Comparison of ENCODE assay signal across 16 mouse cellular contexts in the genomic region with DNA sequence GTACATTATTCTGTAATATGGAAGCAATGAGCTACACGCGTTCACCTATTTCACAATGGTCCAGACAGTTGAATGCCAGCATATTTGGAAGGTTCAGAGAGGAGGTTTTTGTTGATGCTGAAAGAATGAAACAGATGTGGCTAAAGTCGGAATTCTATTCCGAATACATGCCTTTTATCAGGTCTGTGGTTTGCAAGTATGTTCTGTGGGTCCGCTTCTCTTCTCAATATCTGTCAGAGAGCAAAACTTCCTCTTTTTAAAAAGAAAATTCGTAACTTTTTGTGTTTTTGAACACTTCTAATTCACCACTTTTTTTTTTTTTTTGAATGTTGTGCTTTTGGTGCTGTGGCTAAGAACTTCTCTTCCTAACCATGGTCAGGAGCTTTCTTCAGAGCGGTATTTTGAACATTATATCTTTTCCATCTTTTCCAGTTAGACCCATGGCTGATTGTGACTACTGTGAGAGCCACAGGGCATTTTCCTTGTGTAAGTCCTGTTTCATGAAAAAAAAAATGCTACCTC.
"Had no signal": no experiment of that assay in that cellular context is flagged by ENCODE, and none has a peak within 500 bp of the region (broad histone marks: within the 10 kb centered on the region; RNA-seq: fewer than 3 reads in every experiment).

No protein-coding gene starts in this region.

- DNase-seq: kidney, adult 2 months; kidney, postnatal 25 days; liver; lung, adult 2 months; lung, postnatal 36 days; midbrain, embryonic 14.5 days; right cerebral cortex, adult 18-20 months; thymus, adult 18-20 months; thymus, postnatal 14 days had no signal

- H3K4me2 ChIP-seq: kidney, embryonic 15.5 days; limb, embryonic 12.5 days; liver, embryonic 15.5 days; neural tube, embryonic 15.5 days had no signal

- H3K27ac ChIP-seq: kidney, embryonic 15.5 days; limb, embryonic 12.5 days; liver, embryonic 15.5 days; neural tube, embryonic 15.5 days; stomach, postnatal 0 days had no signal

- ATAC-seq: lung, postnatal 0 days had no signal

- H3K27me3 ChIP-seq: kidney, embryonic 15.5 days; limb, embryonic 12.5 days; neural tube, embryonic 15.5 days had no signal

- H3K4me1 ChIP-seq: kidney, embryonic 15.5 days; liver, embryonic 15.5 days; neural tube, embryonic 15.5 days had no signal

- H3K9ac ChIP-seq: kidney, embryonic 15.5 days; limb, embryonic 12.5 days; liver, embryonic 15.5 days; neural tube, embryonic 15.5 days had no signal

- H3K4me3 ChIP-seq: kidney, embryonic 15.5 days; limb, embryonic 12.5 days; liver, embryonic 15.5 days; myocyte; neural tube, embryonic 15.5 days had no signal

- H3K9me3 ChIP-seq: kidney, embryonic 15.5 days; limb, embryonic 12.5 days; liver, embryonic 15.5 days; neural tube, embryonic 15.5 days had no signal

- H3K36me3 ChIP-seq: kidney, embryonic 15.5 days; limb, embryonic 12.5 days; liver, embryonic 15.5 days; neural tube, embryonic 15.5 days had no signal
